Mouse (Mus musculus) brain, adult 10 weeks (tissue): ENCODE data around the gene Mobp. TPM values are rescaled to one million over a fixed set of nuclear protein-coding genes. Genes with fewer than 3 reads are reported as not detected.

ENCODE experiments used
- polyA plus RNA-seq: library from polyadenylated mRNA; stranded (reverse); fragments of 350-450 nt; fragmentation: Illumina TruSeq; extraction: RNeasy Lipid Tissue Mini Kit (QIAGEN cat#74804); gene quantifications from one replicate; pipeline ENCODE4 v1.2.3, GENCODE M21; 2015; ENCODE audit warnings: low read depth, low replicate concordance

Mobp gene
- 1,305 TPM for polyA plus RNA-seq

DNA sequence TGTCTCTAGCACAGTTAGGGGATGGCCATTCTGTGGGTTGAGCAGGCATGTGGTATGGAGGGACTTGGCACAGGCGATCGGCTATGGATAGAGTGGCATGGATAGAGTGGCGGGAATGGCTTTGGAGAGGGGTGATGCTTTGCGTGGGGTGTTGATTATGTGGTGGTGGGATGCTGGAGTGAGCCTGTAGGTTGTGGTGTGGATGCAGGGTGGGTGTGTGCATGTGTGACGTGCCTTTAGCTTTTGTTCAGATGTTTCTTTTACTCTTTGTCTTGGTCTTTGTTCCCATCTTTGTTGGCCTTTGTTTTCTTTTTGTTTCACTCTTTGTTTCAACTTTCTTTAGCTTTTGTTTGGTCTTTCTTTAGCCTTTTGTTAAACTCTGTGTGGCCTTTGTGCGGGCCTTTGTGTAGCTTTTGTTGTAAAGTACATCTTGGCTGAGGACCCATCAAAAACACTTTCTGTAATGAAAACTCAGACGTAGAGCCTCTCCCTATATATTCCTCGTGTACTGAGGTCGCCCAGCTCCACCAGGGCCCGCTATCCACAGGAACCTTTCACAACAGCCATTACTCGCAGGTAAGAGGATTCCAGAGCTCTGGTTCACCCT, at the start of gene Mobp:
TSS of gene Mobp (plus strand) at position 486 of the 607 bp plus-strand sequence.

DNA sequence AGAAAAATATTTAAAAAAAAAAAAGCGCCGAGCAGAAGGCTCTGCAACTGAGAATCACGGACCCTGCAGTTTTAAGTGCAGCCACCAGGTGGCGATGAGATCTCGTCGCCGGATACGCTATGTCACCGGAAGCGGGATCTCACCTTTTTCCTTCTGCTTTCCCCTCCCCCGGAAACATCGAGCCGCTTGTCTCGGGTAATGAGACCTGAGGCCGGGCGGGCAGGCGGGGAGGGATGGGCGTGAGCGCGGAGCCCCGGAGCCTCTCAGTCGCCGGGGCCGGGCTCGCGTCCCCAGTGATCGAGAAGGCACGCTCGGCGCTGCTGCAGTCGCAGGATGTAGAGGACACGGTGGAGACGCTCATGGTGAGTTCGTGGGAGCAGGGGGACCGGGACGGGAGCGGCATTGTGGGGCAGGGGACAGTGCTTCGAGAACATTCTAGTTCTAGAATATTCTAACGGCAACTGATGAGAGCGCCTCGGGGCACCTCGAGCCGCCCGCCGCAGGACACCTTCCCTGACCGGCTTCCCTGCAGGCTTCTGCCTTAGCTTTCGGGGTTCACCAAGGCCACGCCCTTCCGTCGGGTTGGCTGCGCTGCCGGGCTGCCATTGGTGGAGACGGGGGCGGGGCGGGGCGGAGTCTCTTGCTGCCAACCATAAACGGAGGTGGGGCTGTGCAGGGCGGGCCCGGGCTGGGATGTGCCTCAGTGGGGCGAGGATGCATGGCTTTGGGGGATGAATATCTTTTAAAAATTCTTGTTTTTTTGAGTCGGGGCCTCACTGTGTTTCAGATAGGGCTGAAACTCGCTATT, 39.1 kb upstream of the Mobp start, which contains the start of gene Slc25a38:
TSS of gene Slc25a38 (plus strand) at position 164 of the 808 bp plus-strand sequence.

GRCm38 (mm10) chr9:120127538-120128251, 21.8 kb upstream of the Mobp start, which contains the start of gene Rpsa:
Gene Rpsa (plus strand): TSS chr9:120127689.

Other genes starting within 250 kb of the Mobp start
- gene Gorasp1, start 212.1 kb upstream of the Mobp start, polyA plus RNA-seq: 21.4 TPM
- gene Ttc21a, start 212.1 kb upstream of the Mobp start, polyA plus RNA-seq: 1.7 TPM
- gene Csrnp1, start 165.0 kb upstream of the Mobp start, polyA plus RNA-seq: 12.4 TPM
- 0.12 TPM for gene Xirp1, start 126.1 kb upstream of the Mobp start, polyA plus RNA-seq
- 37.9 TPM for gene Cx3cr1, start 79.8 kb upstream of the Mobp start, polyA plus RNA-seq
- gene Ccr8, start 57.6 kb upstream of the Mobp start, polyA plus RNA-seq: not detected
- gene Slc25a38, start 39.3 kb upstream of the Mobp start, polyA plus RNA-seq: 32.2 TPM
- gene Rpsa, start 22.0 kb upstream of the Mobp start, polyA plus RNA-seq: 1,074 TPM
- gene Myrip, start 151.8 kb downstream of the Mobp start, polyA plus RNA-seq: 32.7 TPM